Mouse (Mus musculus): ENCODE data around the gene Trpm3.

Gene Trpm3

GRCm38 (mm10) chr19:23036782-23037477 lies 898.1 kb downstream of the Trpm3 start:
- DNase-seq (ENCODE audit: low spot score): no peak

DNA sequence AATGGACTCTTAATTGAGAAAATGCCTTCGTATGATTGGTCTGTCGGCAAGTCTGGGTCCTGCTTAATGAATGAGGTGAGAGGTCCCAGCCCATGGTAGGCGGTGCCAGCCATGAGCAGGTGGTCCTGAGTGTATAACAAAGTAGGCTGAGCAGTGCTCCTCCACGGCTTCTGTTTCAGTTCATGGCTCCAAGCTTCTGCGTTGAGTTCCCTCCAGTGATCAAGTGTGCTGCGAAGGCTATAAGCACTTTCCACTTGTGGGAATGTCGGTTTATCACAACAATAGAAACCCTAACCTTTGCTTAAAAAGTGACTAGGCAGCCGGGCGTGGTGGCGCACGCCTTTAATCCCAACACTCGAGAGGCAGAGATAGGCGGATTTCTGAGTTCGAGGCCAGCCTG lies 898.7 kb downstream of the Trpm3 start:
- DNase-seq (ENCODE audit: low spot score): no peak

DNA sequence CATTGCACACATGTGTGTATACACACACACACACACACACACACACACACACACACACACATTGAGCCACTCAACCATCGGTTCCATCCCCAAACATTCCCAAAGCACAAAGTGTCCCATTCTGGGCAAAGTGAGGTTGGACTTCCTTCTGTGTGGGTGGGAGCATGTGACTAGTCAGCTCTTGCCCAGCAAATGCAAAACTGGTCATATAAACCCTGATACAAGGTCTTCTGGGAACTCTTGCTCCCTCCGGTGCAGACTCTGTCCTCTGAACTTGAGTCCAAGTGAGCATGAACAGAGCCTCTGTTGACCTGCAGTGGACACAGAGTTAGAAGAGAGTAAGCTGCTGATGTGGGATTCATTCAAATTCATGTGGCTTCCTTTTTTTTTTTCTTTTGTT lies 899.5 kb downstream of the Trpm3 start:
- no peak for DNase-seq (ENCODE audit: low spot score)

GRCm38 (mm10) chr19:23041483-23042167 lies 902.8 kb downstream of the Trpm3 start:
- no peak for DNase-seq (ENCODE audit: low spot score)

GRCm38 (mm10) chr19:23042168-23042733 lies 903.4 kb downstream of the Trpm3 start:
- DNase-seq (ENCODE audit: low spot score): no peak

DNA sequence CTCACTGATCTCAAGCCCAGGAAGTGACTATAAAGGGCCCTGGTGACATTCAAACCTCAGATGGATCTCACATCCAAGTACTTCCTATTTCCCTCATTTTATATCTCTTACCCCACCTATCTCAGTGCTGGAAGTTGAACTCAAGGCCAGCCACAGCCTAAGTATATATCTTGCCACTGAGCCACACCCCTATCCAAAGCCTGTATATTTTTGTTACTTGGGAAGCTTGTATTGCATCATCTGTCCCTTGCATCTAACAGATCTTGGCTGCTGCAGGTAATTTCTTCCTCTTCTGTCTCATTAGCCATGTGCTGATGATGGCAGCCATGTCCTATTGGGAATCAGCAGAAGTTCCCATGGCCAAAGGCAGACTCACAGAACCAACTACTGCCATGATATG lies 904.9 kb downstream of the Trpm3 start:
- DNase-seq (ENCODE audit: low spot score): no peak
